Mouse (Mus musculus) E14TG2a.4 (cell line): ENCODE results near the gene Fam240a.

Source experiments
- CTCF ChIP-seq: conservative IDR thresholded peaks from 2 replicates; pipeline ENCODE4 v1.5.1; 2014; ENCODE audit warnings: low read length
- POU5F1 ChIP-seq: IDR thresholded peaks from 2 replicates; pipeline ENCODE4 v1.6.1; 2014; ENCODE audit warnings: low read length, borderline replicate concordance

- TF ChIP-seq CTCF (no peak), POU5F1 (no peak)
Measured at GRCm38 (mm10) chr9:110945343-110945742, 28.7 kb upstream of the Fam240a start.
